Mouse (Mus musculus): ENCODE measurements at regions not wholly inside any gene's neighbourhood (a gene's known extent, or its start where the extent isn't known, plus 50 kb on each side); places are given as distances from the start of the nearest gene placed in this dataset.

DNA sequence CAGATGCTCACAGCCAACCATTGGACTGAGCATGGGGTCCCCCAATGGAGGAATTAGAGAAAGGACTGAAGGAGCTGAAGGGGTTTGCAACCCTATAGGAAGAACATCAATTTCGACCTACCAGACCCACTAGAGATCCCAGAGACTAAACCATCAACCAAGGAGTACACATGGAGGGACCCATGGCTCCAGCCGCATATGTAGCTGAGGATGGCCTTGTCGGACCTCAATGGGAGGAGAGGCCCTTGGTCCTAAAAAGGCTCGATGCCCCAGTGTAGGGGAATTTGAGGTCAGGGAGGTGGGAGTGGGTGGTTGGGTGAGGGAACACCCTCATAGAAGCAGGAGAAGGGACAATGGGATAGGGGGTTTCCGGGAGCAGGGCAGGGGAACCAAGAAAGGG, 180.6 kb downstream of the Qdpr start:
- DNase-seq (ENCODE audit: low spot score), result no peak

DNA sequence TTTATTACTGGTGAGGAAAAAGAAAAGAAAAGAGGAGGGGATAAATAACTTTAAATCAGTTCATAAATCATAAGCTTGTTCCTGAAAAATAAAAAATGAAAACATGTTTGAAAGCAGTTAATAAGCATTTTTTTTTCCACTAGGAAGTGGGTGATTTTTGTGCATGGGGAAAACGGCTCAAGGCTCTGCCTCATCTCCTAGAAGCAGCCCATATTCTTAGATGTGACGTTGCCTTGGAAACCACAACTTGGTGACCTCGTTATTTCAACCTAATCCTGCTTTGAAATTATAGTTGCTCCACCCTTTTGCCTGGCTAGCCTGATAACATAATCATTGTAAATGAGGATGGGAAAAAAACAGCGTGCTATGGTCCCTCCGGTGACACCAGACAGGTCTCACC, 183.1 kb downstream of the Qdpr start:
- DNase-seq (ENCODE audit: low spot score), result no peak

DNA sequence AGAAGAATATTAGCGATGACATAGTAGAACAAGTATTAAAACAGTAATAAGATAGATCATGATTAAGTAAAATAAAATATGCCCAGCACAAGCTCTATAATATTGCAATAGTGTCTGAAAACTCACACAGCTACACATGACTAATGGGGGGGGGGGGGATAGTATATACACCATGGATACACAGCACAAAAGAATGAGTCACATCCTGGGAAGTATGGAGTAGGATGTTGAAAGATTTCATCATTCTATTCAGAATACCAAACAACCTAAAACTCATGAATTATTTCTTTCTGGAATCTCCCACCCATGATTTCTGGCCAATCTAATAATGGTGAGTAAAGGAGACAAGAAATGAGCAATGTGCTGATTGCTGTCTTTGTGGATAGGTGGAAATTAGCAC, 191.6 kb downstream of the Qdpr start:
- DNase-seq (ENCODE audit: low spot score), result no peak

DNA sequence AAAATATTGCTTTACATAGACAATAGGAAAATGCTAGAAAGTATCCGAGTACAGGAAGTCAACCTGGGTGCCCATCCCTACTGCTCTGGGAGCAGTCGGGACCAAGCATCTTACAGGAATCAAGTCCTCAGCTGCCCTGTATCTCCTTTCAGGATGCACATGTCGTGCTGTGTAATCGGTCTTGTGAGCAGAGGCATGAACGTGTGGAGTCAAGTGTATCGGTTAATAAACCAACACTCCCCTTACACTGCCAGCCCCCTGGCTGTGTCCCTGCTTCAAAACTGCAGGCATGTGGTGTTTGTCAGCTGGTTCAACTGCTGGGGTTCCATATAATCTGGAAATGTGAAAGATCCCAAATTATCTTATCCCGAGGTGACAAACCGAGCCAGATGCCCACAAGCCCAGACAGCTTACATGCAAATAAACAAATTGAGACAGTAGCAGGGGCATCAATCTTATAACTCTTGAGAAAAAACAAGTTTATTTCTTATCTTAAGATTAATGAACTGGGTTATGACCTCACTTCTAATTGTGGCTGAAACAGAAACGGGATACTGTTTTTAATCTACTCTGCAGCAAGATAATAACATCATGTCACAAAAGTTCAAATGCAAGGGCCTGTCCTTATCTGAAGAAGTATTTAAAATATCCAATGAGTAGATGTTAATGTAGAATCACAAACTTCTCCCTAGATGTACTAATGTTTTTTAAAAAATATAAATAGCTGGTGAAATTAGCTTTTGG, 193.6 kb downstream of the Qdpr start:
- DNase-seq (ENCODE audit: low spot score), result no peak

DNA sequence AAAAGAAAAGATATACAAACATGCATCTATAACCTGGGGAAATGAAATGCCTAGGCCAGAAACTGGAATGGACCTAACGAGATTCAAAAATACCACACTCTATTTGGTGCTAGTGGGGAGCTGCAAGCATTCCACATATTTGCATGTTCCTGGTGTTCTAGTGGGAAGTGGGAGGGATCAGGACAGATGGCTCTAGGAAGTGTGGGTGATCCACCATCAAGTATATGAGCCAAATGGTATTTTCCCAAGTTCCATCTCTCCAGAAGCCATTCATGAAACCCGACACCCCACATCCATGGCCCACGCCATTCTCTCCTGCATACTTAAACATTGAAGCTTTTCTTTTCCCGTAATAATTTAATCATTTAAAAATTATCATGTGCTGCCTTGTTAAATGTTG, 218.2 kb downstream of the Qdpr start:
- peak; percentile 58 for DNase-seq (ENCODE audit: low spot score)

DNA sequence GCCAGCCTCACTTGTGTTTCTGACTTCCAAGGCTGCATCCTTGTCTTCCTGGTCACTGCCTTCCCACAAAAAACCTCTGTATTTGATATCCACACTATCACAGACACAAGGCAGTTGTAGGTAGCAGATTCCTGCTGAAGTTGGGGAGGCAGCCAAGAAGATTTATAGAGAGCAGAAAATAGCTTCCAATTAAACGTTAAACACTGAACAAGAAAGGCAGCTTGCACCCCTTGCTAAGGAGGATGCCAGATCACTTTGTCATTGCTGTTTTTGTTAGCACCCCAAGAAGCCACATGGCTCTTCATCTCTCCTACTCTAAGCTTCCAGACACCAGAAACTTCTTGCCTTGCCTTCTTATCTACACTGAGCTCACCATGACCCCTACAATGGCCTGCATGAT, 219.9 kb downstream of the Qdpr start:
- DNase-seq (ENCODE audit: low spot score), result peak; percentile 30

DNA sequence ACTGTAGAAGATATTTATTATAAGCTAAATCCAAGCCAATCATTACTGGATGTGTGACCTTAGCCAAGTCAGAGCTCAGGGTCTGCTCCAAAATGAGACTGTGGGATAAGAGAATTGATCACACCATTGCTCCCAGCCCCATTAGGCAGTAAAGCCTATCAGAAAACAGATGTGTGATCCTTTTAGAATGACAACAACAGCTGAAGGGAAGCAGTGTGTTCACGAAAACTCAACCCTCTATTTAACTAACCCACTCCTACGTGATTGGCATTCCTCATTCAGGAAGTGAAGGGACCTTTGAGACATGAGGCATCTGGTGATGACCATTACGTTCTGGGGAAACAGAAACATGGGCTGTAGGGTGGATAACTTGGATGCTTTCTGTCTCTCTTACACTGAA, 220.6 kb downstream of the Qdpr start:
- DNase-seq (ENCODE audit: low spot score), result no peak

DNA sequence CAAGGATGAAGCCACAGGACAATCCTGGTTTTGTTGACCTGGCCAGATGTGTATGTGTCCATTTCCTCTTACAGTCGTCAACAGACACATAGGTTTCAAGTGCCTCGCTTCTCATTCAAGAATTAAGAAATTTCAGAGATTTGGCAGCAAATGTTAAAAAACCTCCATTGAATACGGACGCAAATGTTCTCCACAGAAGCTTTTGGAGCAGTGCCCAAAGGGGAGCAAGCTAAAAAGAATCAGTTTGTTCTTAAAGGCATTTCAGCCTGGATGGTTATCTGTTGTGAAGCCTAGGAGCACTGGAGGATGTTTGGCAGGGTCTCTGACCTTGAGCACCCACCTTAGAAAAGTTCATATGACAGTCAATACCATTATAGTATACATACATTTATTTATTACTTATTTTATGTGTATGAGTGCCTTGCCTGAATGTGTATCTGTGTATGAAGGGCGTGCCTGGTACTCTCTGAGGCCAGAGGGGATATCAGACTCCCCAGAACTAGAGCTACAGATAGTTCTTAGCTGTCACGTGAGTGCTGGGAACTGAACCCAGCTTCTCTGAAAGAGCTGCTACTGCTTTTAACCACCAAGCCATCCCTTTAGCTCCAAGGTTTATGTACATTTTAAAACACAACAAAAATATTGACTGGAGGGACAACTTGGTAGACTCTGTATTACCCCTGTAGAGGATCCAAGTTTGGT, 221.7 kb downstream of the Qdpr start:
- DNase-seq (ENCODE audit: low spot score), result no peak

DNA sequence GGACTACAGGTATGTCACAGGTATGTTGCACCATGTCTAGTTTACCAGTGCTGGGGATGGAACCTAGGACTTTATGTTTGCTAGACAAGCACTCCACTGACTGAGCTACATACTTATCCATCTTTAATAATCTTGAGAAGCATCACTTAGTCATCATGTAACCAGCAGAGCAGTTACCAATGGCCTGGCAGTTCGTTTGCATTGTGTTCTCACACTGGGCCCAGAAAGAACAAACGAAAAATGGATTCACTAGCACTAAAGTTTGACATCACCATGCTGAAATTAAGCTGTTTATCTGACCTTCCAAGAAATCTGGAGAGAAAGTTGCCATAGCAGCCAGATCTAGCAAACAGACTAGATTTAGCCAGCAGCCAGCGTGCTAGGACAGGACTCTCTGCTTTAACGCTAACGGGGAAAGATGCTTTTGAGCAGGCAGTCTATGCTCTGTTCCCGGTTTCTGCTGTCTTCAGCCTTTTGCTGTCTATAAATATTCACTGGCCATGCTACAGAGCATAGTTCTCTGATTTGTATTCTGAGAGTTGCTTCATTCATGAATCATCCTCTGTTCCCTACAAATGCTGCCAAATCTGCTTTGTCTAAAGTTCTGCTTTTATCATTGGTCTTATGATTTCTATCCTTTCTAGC, 229.6 kb downstream of the Qdpr start:
- peak; percentile 14 for DNase-seq (ENCODE audit: low spot score)

DNA sequence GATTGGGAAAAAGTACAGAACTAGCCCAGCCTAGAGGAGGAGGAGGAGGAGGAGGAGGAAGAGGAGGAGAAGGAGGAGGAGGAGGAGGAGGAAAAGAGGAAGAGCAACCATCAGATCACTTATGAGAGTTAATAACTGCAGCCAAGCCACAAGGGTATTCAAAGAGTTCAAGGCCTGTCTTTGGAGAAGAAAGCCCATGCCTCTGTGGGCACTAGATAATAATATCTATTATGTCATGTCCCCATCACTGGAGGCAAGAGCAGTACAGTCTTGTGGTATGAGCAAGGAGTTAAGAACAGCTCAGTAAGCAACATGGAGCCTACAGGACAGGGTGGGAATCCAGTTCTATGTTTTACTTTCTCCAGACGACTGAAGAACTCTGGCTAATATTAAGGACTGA, 230.5 kb downstream of the Qdpr start:
- no peak for DNase-seq (ENCODE audit: low spot score)

DNA sequence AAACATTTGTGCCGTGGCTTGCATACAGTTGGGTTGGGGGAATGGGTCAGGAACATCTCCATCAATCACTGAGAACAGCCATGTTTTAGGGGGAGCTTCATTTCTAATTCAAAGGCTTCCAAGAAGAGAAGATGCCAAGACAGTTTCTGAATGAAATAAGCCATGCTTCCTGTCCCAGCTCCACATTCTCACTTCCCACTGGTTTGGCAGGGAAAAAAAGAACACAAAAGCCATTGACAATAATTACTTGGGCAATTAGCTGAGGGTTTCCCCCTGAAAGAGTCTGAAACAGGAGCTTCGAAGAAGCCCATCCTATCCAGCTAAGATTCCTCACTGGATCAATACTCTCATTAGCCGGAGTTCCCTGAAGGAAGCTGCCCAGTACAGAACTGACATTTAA, 230.9 kb downstream of the Qdpr start:
- no peak for DNase-seq (ENCODE audit: low spot score)

DNA sequence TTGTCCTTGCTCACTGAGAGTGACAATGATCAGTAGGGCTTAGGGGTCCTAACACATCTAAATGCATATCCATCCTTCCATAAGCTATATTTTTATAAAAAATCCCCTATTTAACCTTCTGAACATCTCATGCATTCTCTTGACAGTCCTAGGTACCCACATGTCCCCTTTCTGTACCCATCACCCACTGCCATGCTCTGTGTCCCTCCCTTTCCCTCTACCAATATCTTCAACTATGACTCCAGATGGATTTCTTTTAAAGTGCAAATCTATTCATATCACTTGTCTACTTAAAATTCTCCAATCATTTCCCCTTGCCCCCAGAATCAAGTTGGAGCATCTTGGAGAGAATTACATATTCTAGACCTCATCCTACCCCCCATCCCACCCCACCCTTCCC, 235.6 kb downstream of the Qdpr start:
- no peak for DNase-seq (ENCODE audit: low spot score)

DNA sequence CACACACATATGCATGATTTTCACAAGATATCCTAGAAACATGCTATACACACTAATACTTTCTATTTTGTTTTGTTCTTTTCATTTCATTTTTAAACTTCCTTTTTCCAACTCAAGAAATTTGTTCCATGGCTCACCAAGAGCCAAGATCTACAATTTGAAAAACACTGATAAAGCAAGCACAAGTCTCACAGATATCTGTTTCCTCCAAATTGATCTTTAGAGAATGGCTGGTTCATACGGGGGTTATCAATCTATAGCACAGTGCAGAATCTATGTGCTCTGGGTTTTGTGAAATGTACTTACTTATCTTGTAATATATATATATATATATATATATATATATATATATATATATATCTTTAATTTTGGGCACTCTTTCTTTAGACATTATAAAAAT, 251.6 kb downstream of the Qdpr start:
- no peak for DNase-seq (ENCODE audit: low spot score)

DNA sequence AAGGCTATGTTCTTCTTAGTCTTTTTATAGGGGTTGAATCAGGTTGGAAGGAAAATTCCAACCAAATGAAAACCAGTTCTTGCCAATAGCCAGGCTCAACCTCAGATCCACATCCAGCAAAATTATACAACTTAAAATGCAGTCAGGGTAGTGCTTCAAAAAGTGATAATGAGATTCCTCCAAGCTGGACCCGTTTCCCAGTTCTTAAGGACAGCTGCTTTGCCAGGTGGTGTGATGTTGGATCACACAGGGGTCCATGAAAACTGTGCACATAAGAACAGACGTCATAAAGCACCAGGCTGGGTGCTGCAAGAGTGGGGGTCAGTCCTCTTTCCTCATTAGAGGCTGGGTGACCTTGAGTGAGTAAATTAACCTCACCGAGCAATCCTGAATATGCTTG, 253.9 kb downstream of the Qdpr start:
- peak; percentile 55 for DNase-seq (ENCODE audit: low spot score)

DNA sequence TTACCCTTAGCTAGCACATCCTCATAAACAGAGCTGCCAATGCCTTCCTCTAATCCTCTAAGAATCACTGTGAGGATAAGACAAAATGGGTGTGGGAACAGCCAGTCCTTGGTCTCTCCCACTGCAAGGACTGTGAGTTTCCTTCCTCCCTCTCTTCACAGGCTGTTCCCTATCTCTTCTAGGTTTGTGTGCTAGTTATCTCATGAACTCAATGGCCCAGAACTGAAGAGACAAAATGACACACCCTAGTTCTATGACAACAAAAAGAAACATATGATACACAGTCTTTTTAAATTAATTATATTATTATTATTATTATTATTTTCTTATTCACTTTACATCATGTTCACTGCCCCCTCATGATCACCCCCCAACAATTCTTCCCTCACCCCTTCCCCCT, 257.7 kb downstream of the Qdpr start:
- DNase-seq (ENCODE audit: low spot score), result no peak

DNA sequence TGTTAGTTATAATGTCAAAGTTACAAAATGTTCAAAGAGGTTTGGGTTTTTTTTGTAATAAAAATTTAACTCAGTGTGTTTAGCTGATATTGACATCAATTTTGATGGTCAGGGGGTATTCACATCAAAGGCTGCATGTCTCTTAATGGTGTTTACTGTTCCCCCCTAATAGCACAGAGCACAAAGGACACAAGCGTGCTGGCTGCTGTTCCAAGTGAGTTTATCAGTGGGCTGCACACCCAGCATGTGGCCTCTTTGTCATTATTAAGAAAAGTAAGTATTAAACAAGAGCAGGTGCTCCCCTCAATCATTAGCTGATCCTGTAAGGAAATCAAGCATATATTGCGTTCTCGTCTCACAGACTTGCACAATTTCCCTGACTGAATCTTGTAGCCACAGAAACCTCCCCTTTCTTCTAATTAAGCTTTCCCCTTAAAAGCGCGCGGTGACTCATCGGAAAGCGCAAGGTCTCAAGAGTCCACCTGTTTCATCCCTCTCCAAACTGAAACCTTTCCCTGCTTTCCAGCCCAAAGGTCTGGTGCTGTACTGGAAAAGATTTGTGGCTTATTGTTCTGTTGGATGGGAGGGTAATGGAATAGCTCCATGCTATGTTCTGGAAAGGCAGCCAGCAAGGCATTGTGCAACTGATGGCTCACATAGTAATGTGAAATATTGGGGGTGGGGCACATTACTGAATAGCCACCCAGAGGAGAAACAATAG, 276.8 kb downstream of the Qdpr start:
- no peak for DNase-seq (ENCODE audit: low spot score)

DNA sequence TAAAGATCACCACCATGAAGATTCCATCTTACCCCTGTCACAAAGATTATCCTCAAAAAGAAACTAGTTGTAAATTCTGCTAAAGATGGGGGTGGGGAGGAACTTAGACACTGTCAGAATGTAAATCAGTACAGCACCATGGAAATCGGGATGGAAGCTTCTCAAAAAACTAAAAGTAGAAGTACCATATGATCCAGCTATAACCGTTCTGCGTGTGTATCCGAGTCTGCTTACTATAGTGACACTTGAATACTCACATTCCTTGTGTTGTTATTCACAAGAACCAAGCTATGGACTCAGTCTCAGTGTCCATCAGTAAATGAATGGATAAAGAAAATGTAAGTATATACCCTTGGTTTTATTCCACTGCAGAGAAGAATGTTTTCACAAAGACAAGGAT, 290.8 kb downstream of the Qdpr start:
- DNase-seq (ENCODE audit: low spot score), result no peak

DNA sequence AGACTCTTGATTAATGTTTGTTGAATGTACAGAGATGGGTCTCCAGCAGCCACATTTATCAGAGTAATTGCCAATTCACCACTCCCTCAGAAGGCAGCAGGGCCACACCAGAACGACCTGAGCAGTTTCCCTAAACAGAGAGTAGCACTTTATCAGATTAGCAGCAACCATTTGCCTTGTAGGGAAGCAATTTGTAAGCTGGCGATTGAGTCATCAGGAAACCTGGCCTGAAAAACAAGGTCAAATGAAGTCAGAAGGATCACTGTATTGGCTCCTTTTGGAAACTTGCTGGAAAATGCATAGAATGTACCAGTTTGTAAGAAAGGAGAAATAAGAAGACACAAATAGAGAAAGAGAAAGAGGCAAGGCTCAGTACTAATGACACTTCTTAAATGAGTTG, 295.1 kb downstream of the Qdpr start:
- DNase-seq (ENCODE audit: low spot score), result no peak

DNA sequence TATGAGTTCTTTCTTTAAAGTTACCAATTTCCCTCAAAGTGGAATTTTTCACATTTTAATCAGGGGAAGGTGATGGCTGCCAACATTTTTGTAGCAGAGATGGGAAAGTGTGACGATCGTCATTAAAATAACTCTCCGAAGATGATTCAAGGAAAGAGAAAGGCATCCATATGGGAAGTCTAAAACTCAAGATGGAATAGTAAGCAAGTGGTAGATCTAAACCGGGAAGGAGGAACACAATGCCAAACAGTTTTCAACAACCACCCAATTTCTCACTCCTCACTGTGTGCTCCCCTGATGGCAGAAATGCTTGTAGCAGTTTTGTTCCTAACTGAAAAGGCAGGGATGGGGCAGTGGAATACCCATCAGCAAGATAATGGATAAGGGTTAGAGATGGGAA, 305.9 kb downstream of the Qdpr start:
- peak; percentile 33 for DNase-seq (ENCODE audit: low spot score)

DNA sequence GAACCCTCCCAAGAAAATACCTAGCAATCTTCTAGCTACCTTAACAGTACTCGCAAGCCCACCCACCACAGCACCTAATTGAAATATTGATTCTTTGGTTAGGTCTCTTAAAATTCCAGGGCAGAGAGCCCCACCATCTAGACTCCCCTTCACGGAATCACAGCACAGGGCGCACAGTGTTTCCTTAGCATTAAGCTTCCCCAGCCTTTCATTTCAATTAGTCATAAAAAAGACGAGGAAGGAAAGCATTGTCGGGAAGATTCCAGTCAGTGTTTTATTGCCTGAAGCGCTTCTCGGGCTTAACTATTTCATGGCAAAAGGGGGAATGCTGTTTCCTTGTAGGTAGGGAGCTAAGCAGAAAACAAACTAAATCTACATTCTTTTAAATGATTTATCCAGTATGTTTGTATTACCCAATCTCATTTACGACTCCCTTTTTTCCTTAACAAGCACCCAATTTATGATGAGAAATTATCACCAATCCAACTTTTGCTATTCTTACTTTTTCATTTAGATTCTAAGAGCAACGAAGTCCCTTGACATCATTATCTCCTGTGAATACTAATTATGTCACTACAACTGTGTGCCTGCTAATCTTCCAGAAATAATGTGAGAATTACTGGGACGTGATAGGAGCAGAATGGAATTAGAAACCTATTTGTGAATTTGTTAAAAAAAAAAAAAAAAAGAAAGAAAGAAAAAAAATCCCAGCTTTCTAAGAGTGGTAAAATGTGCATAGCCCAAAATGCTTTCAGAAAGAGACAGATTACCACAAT, 312.6 kb downstream of the Qdpr start:
- no peak for DNase-seq (ENCODE audit: low spot score)

DNA sequence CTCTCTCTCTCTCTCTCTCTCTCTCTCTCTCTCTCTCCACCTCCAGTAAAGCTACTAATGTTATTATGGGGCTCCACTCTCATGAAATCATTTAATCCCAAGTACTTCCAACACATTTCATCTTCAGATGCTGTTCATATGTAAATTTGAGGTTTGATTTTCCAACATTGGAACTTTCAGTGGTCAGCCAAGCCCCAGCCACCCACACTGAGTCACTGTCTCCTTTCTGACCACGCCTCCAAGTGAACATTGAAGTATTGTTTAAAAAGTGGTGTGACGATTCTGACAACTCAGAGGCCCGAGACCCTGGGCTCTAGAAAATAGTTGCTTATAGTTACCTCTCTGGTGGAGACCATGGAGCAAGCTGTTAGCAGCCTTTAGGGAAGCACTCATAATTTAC, 313.3 kb downstream of the Qdpr start:
- no peak for DNase-seq (ENCODE audit: low spot score)

DNA sequence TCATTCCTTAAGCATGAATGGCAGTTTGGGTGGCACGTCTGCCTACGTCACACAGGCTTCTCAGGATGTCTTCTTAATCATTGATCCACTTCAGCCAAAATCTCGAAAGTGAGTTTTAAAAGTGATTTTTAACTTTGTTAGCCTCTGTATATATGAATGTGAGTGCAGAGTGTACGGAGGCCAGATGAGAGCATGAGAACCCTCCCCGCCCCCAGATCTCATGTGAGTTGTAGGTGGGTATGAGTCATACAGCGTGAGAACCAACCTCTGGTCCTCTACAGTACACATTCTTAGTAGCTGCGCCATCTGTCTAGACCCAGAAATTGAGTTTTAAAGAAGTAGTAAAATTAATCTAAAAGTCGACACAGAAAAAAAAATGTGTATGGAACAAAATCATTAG, 322.1 kb downstream of the Qdpr start:
- DNase-seq (ENCODE audit: low spot score), result peak; percentile 47

Measured in left cerebral cortex, adult 11 months (tissue).